Mouse (Mus musculus) lung, adult 2 months (tissue): ENCODE measurements around the gene Cabp4.

Experiments used
- CTCF ChIP-seq: fragments of 200-500 bp; IDR thresholded peaks from 2 replicates; pipeline ENCODE4 v1.5.1; 2011; ENCODE audit warnings: mild to moderate bottlenecking, low read length, control low read depth; ENCODE audit not compliant: insufficient read depth
- POLR2A ChIP-seq: fragments of 200-500 bp; IDR thresholded peaks from 2 replicates; pipeline ENCODE4 v1.6.1; 2011; ENCODE audit warnings: low read depth, mild to moderate bottlenecking, control low read depth, low read length, borderline replicate concordance; ENCODE audit errors: extremely low read depth

DNA sequence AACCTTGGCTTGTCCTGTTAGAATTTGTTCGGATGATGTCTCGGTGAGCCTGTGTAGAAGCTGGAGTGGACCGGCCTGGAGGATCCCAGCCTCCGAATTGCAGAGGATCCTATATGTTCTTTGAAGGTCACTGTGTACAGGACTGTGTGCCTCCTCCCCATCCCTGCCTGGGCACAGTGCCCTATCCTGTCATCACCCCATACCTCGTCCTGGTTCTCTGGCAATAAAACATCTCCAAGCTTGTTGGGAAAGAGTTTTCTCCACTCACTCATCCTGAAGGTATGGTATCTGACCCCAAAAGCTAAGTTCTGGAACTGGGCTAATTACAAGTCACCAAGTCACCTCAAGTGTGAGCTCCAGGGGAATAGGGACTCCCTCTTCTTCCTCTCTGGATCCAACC, 56.7 kb downstream of the Cabp4 start:
- TF ChIP-seq POLR2A (no peak), CTCF (no peak)
